Mouse (Mus musculus): Measurements from ENCODE around the gene Gm28042.

Gene Gm28042

GRCm38 (mm10) chr2:120060651-120061050, 33.4 kb downstream of the Gm28042 start:
- no peak for DNase-seq

- no peak for DNase-seq
Measured at GRCm38 (mm10) chr2:120062248-120062647, 35.0 kb downstream of the Gm28042 start.

GRCm38 (mm10) chr2:120064639-120065038, 37.3 kb downstream of the Gm28042 start:
- no peak for DNase-seq

GRCm38 (mm10) chr2:120065243-120065642, 38.0 kb downstream of the Gm28042 start:
- DNase-seq, result no peak

- no peak for DNase-seq
Measured at GRCm38 (mm10) chr2:120066224-120066623, 38.9 kb downstream of the Gm28042 start.

DNA sequence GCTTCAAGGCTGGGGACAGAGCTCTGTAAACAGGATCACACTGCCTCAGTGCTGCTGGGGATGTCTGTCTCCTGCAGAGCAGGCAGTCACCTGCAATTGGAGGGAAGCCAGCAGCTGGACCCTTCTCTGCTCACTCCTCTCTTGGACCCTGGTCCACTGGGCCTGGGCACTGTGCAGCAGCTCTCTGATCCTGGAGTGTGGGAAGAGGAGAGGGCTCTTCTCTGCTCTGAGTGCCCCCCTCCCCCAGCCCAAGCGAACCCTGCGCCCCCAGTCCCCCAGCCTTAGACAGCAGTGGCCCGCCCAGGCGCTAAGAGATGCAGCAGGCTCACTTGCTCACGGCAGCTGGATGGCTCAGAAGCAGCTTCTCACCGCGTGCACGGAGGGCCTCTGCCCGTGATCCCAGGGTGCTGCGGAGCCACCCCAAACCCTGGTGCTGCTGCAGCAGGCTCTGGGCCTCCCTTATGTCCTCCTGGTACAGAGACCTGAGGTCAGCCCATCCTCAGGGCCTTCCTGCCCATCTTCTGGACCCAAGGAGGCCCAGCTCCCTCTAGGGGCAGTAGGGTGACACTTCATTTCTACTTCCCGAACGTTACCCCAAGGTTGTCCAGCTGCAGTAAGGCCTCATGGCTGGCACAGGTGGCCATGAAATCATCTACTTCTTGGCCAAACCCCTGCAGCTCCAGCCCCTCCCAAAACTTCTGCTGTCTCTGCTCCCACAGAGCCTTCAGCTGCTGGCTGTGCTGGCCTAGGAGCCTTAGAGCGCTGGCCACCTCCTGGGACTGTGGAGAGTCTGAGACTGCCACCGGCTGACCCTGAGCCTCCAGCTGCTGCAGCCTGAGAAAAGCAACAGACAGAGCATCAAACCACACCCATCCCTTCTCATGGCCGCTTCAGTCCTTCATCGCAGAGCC, 41.5 kb downstream of the Gm28042 start:
- no peak for DNase-seq

DNA sequence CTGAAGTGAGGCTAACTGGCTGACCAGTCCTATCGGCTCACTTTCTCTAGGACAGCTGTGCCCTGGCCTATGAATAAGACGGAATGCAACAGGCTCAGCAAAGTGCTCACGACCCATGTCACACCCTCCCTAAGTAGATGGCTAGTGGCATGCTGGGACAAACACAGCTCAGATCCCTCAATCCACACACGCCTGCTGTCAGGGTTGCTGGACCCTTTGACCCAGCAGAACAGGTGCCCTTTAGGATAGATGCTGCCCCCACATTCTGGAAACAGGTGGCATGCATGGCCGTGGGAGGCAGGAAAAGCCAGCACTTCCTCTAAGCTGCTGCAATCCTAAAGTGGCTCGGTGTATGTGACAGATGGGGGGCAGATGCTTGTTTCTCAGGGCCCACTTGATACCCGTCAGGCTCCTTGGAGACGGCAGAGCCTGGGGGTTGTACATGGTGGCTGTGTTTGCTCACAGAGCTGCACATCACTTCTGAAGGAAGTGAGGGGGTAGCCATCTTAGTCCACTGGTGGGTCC, 42.2 kb downstream of the Gm28042 start:
- peak; percentile 57 for DNase-seq

DNA sequence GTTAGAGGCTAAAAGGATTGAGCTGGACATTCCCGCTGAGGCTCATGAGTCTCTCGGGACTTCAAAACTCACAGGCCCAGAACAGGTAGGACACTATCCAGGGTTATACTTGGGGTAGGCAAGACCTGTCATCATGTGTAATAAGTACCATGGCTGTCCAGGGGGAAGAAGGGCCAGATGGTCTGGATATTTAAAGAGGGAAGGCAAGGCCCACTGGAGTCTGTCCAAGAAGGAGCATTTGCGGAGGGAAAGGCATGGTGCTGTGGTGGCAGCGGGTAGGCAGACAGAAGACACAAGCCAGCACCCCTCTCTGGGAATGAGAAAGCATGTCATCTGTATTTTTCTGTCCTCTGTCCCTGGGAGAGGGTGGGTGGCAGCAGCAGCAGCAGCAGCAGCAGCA, 46.8 kb downstream of the Gm28042 start:
- DNase-seq, result no peak

DNA sequence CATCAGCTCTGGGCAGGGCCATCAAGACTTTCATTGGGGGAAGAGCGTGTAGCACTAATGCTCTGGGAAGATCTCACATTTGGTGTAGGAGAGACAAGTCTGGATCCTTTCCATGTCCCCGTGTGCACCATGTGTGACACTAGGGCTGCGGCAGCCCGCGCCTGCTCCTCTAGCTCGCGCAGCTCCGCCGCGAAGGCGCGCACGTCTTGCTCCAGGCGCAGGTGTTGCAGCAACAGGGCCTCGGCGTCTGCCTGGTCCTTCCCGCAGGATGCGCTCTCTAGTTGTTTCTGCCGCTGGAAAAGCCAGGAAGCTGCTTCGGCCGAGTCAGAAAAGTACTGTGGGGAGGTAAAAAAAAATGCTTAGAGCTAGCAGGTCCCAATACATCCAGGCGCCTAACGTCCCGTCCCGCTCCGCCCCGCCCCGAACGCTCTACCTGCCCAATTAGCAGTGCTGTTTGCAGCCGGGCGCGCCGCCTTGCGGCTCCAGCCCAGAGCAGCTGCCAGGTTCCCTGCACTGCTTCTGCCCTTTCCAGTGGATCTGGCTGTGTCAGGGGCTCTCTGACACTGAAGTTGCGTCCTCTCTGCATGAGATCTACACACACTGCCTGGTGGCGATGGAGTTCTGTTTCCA, 48.9 kb downstream of the Gm28042 start:
- DNase-seq, result peak; percentile 57

DNA sequence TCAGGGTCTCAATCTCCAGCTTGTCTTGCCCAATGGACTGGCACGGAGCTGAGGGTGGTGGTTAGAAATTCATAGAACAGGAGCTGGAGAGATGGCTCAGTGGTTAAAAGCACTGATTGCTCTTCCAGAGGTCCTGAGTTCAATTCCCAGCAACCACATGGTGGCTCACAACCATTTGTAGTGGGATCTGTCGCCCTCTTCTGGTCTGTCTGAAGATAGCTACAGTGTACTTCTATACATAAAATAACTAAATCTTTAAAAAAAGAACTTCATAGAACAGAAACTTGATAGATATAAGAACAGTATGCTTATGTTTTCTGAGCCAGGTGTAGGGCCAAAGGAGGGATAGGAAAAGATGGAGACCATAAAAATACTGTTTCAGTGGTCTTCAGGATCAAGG, 55.1 kb downstream of the Gm28042 start:
- no peak for DNase-seq

DNA sequence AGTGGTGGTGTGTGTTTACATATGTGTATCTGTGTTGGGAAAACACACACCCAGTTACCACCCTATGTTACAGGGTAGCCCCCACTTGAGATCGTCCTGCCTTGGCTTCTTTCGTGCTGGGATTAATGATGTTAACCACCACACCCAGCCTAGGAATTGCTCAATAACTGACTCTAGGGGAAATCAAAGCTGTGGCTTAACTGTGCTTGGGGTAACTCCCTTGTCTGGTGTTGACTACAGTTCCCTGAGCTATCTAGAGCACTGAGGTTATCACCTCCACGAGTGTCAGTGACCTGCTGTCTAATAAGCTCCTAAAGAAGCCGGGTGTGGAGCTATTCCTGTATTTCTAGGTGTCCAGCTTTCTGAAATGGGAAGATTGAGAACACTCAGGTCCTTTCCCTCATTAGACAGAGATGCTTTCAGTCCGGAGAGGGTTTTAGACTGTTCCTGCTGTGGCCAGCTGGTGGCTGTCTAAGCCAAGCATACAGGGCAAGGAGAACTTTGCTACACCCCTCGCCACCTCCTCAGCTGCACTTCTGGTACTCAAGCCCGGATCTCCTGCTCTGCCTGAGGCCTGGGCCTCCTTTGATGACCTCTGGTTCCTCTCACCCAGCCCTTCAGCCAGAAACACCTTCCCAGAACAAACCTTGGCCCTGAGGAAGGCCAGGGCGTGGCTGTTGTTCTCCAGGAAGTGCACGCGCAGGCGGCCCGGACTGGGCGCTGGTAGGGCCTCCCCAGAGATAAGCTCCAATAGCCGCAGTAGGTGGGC, 57.5 kb downstream of the Gm28042 start:
- peak; percentile 44 for DNase-seq

GRCm38 (mm10) chr2:120086038-120086437, 58.7 kb downstream of the Gm28042 start:
- DNase-seq, result no peak

GRCm38 (mm10) chr2:120087391-120087790, 60.1 kb downstream of the Gm28042 start:
- no peak for DNase-seq

DNA sequence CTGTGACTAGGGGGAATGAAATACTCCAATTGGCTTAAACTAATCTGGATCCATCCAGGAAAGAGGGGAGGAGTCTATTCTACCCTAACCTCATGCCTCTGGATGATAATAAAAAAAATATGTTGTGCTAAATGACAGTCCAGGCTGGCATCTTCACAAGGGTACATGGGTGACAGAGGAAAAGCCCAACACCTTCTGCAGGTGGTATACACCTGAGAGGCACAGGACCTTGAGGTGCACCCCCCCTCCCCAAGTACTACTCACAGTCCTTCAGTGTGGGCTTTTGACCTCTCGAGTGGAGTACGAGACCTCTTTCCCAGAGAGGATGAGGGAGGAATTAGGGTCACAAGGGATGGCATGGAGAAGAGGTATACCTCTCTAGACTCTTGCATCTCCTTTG, 60.6 kb downstream of the Gm28042 start:
- DNase-seq, result no peak

- DNase-seq, result no peak
Measured at GRCm38 (mm10) chr2:120090979-120091378, 63.7 kb downstream of the Gm28042 start.
